Comparison of ENCODE assay signal across 28 mouse cellular contexts in genomic region chr5:65324271-65324670, GRCm38 (mm10). TPM values are rescaled to one million over a fixed set of nuclear protein-coding genes. Genes with fewer than 3 reads are reported as not detected.
DNase-seq lines count a peak whose midpoint lies in the region; ATAC-seq and TF ChIP-seq lines count a peak whose summit lies in the region.
"Had no signal": no experiment of that assay in that cellular context is flagged by ENCODE, and none has a peak within 500 bp of the region (broad histone marks: within the 10 kb centered on the region; RNA-seq: fewer than 3 reads in every experiment).

No protein-coding gene starts in this region.

- ATAC-seq in cerebellum, adult (ENCODE audit: insufficient number of reproducible peaks, low FRiP score, low TSS enrichment) = 0 out of 2 replicates have a peak, but pooled peaks have one; percentile 26
- no peak for ATAC-seq in stomach, postnatal 0 days (ENCODE audit: low FRiP score, low TSS enrichment)
- ATAC-seq: forebrain, embryonic 13.5 days; intestine, postnatal 0 days; midbrain, embryonic 13.5 days had no signal

- 88% methylated on average over 3 of the region's 3 CpGs for WGBS in spleen, adult 2 months
- 82% methylated on average over 3 of the region's 3 CpGs for whole genome bisulfite sequencing in stomach, postnatal 0 days

- TF ChIP-seq CTCF in spleen, adult 2 months (IDR thresholded peaks at IDR 0.05; ENCODE audit: extremely low read depth, insufficient read depth, insufficient read length, insufficient replicate concordance) = no peak
- no peak for TF ChIP-seq CTCF in stomach, postnatal 0 days (IDR thresholded peaks at IDR 0.05; ENCODE audit: low read depth)

- no peak overlapping the region for H3K4me3 ChIP-seq in spleen, adult 2 months (ENCODE audit: extremely low read depth, insufficient read depth, insufficient read length)
- no peak overlapping the region for H3K4me3 ChIP-seq in stomach, postnatal 0 days (ENCODE audit: low read depth, low read length)
- H3K4me3 ChIP-seq: forebrain, embryonic 13.5 days; kidney, embryonic 15.5 days; left cerebral cortex, adult 2 months; midbrain, embryonic 13.5 days had no signal

- H3K4me1 ChIP-seq in spleen, adult 2 months (ENCODE audit: control insufficient read depth, insufficient read depth, insufficient read length) = peaks cover 24% of the 10 kb centered on the region; the same call in 1 of the 2 replicates
- H3K4me1 ChIP-seq in stomach, postnatal 0 days (replicated peaks; ENCODE audit: control insufficient read depth, insufficient read depth) = no peaks in the 10 kb centered on the region
- H3K4me1 ChIP-seq: forebrain, embryonic 13.5 days; midbrain, embryonic 13.5 days had no signal

- no peak for TF ChIP-seq POLR2A in spleen, adult 2 months (IDR thresholded peaks at IDR 0.05; ENCODE audit: low read depth, low read length)

- DNase-seq in cerebellum, postnatal 4 days (ENCODE audit: low spot score in 2 of 2) = no peak
- DNase-seq in spleen, adult 2 months (ENCODE audit: low read depth in 1 of 2, low spot score in 2 of 2) = no peak
- DNase-seq in spleen, adult 18-20 months = no peak
- peak; percentile 68 for DNase-seq in cerebellum, adult 9-11 months
- no peak for DNase-seq in right cerebral cortex, adult 18-20 months
- no peak for DNase-seq in stomach, postnatal 0 days (ENCODE audit: low spot score)
- no peak for DNase-seq in neural tube, embryonic 10.5 days (ENCODE audit: extremely low spot score, low spot score)
- DNase-seq: adrenal gland, postnatal 10 days; gastrocnemius, postnatal 14 days; heart, adult 11 months; heart, postnatal 4 days; lung, adult 2 months; lung, postnatal 10 days; right cerebral cortex, postnatal 14 days; thymus, postnatal 4 days had no signal

- H3K27ac ChIP-seq in spleen, adult 2 months (ENCODE audit: insufficient read depth, low read length) = 0 out of 2 replicates have a peak overlapping the region, but pooled peaks have one; percentile 6
- H3K27ac ChIP-seq in stomach, postnatal 0 days (replicated peaks) = no peak overlapping the region
- H3K27ac ChIP-seq: forebrain, embryonic 13.5 days; hindbrain, embryonic 14.5 days; kidney, embryonic 15.5 days; left cerebral cortex, adult 2 months; liver, embryonic 14.5 days; macrophage; midbrain, embryonic 13.5 days had no signal

- H3K9me3 ChIP-seq in stomach, postnatal 0 days (ENCODE audit: control insufficient read depth, low read length) = no peaks in the 10 kb centered on the region
- H3K9me3 ChIP-seq: forebrain, embryonic 13.5 days; G1E; kidney, embryonic 15.5 days; midbrain, embryonic 13.5 days had no signal

- no peak overlapping the region for H3K9ac ChIP-seq in stomach, postnatal 0 days (ENCODE audit: low read length)
- H3K9ac ChIP-seq: forebrain, embryonic 13.5 days; hindbrain, embryonic 14.5 days; kidney, embryonic 15.5 days; liver, embryonic 14.5 days; midbrain, embryonic 13.5 days had no signal

- no peaks in the 10 kb centered on the region; the same call in 1 of the 2 replicates for H3K36me3 ChIP-seq in spleen, adult 2 months (ENCODE audit: control insufficient read depth, insufficient read depth, low read length)
- H3K36me3 ChIP-seq in stomach, postnatal 0 days (ENCODE audit: control insufficient read depth, insufficient read depth, low read length) = no peaks in the 10 kb centered on the region
- H3K36me3 ChIP-seq: midbrain, embryonic 13.5 days had no signal

- TF ChIP-seq EP300 in stomach, postnatal 0 days (optimal IDR thresholded peaks at IDR 0.05) = no peak

- H3K27me3 ChIP-seq in spleen, adult 2 months (ENCODE audit: control insufficient read depth, insufficient read depth, low read length) = no peaks in the 10 kb centered on the region
- no peaks in the 10 kb centered on the region for H3K27me3 ChIP-seq in stomach, postnatal 0 days (ENCODE audit: control insufficient read depth, insufficient read depth, low read length)
- H3K27me3 ChIP-seq: forebrain, embryonic 13.5 days; kidney, embryonic 15.5 days; midbrain, embryonic 13.5 days had no signal

- no peak overlapping the region for H3K4me2 ChIP-seq in stomach, postnatal 0 days (replicated peaks; ENCODE audit: low read depth)
- H3K4me2 ChIP-seq: forebrain, embryonic 13.5 days; heart, embryonic 11.5 days; hindbrain, embryonic 14.5 days; kidney, embryonic 15.5 days; midbrain, embryonic 13.5 days had no signal

RNA-seq across cellular contexts. Expression of gene Rfc1, which starts 11.2 kb away (rescaled TPM):
- 10.2 and 12.5 TPM in 2 replicates for polyA plus RNA-seq in spleen, adult 2 months (2012; rRNA removed)
- 32.5 and 43.7 TPM in 2 replicates for polyA plus RNA-seq in stomach, postnatal 0 days (2015; fragmentation: Nextera tagmentation; extraction: Ambion mirVana)

RNA-seq across cellular contexts. Expression of gene Klb, which starts 23.8 kb away (rescaled TPM):
- 0.14 TPM in 2 replicates for polyA plus RNA-seq in spleen, adult 2 months (2012; rRNA removed)
- 0.24 and 0.25 TPM in 2 replicates for polyA plus RNA-seq in stomach, postnatal 0 days (2015; fragmentation: Nextera tagmentation; extraction: Ambion mirVana)
- polyA plus RNA-seq: embryonic facial prominence, embryonic 11.5 days; G1E; heart, embryonic 16.5 days; macrophage had no signal
